Mouse (Mus musculus): ENCODE results near the gene Htra3.

GRCm38 (mm10) chr5:35629333-35629732 lies 50.2 kb downstream of the Htra3 start:
- TF ChIP-seq EP300 (IDR thresholded peaks at IDR 0.05; ENCODE audit: low read depth) (no peak), CTCF (IDR thresholded peaks at IDR 0.05; ENCODE audit: low read depth) (peak; percentile 38)

Measured in liver, postnatal 0 days (tissue).